Mouse (Mus musculus): ENCODE measurements around the gene Dkc1. TPM values are rescaled to one million over a fixed set of nuclear protein-coding genes. Genes with fewer than 3 reads are reported as not detected.

The Dkc1 gene
- polyA plus RNA-seq, 1 experiment: 22.0 TPM

DNA sequence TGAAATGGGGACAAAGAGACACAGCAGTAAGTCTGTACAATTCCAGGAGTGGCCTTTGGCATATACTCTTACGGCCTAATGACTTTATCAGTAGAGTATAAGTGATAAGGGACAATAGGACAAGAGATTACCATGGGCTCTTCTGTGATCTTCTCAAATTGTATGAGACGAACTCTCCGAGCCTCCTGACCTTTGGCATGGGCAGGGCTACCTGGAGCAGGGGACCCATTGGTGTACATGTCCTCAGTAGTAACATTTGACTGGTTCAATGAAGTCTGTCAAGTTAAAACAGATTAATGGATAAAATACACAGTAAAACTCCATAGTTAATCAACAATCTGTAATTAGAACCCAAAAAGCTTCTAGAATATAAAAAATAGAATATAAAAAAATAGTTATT lies 30.0 kb downstream of the Dkc1 start:
- Histone ChIP-seq H3K4me3 (ENCODE audit: control insufficient read depth, insufficient read depth, low read length) (no peak overlapping the region), H3K36me3 (ENCODE audit: control insufficient read depth, insufficient read depth, low read length) (peaks cover 11% of the 10 kb centered on the region; the same call in 1 of the 2 replicates), H3K4me1 (replicated peaks; ENCODE audit: control insufficient read depth, insufficient read depth, low read length) (no peaks in the 10 kb centered on the region), H3K27me3 (ENCODE audit: control insufficient read depth, insufficient read depth, low read length) (no peaks in the 10 kb centered on the region), H3K27ac (ENCODE audit: control insufficient read depth, insufficient read depth, low read length) (no peak overlapping the region)
- DNase-seq: no peak
- TF ChIP-seq POLR2A (IDR thresholded peaks at IDR 0.05; ENCODE audit: control insufficient read depth, extremely low read depth, insufficient read depth, low read length, poor library complexity) (no peak), CTCF (IDR thresholded peaks at IDR 0.05; ENCODE audit: borderline replicate concordance, control insufficient read depth, extremely low read depth, insufficient read depth, low read length, poor library complexity) (no peak)
- WGBS: 99% methylated on average over 3 of the region's 3 CpGs

DNA sequence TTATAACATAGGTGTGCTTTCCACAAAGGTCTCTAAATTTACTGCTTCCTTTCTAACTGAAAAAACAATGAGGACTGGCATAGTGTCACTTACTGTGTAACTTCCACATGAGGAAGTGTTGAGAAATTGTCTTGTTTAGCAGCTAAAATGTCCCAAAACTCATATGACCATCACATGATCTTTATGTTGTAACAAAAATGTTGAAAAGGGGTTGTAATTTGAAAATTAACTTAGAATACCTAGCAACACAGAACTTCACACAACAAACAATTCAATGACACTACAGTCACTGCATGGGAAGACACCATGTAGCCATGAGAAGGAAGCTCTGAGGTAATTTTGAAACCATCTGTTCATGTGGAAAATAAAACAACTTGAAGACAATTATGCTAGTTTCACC lies 31.2 kb downstream of the Dkc1 start:
- Histone ChIP-seq H3K27me3 (ENCODE audit: control insufficient read depth, insufficient read depth, low read length) (no peaks in the 10 kb centered on the region), H3K4me3 (ENCODE audit: control insufficient read depth, insufficient read depth, low read length) (no peak overlapping the region), H3K36me3 (ENCODE audit: control insufficient read depth, insufficient read depth, low read length) (peaks cover 11% of the 10 kb centered on the region; the same call in 1 of the 2 replicates), H3K4me1 (replicated peaks; ENCODE audit: control insufficient read depth, insufficient read depth, low read length) (0 out of 2 replicates have a peak, but pooled peaks cover 2% of the 10 kb centered on the region), H3K27ac (ENCODE audit: control insufficient read depth, insufficient read depth, low read length) (no peak overlapping the region)
- DNase-seq: no peak
- no peak for TF ChIP-seq CTCF (IDR thresholded peaks at IDR 0.05; ENCODE audit: borderline replicate concordance, control insufficient read depth, extremely low read depth, insufficient read depth, low read length, poor library complexity)

DNA sequence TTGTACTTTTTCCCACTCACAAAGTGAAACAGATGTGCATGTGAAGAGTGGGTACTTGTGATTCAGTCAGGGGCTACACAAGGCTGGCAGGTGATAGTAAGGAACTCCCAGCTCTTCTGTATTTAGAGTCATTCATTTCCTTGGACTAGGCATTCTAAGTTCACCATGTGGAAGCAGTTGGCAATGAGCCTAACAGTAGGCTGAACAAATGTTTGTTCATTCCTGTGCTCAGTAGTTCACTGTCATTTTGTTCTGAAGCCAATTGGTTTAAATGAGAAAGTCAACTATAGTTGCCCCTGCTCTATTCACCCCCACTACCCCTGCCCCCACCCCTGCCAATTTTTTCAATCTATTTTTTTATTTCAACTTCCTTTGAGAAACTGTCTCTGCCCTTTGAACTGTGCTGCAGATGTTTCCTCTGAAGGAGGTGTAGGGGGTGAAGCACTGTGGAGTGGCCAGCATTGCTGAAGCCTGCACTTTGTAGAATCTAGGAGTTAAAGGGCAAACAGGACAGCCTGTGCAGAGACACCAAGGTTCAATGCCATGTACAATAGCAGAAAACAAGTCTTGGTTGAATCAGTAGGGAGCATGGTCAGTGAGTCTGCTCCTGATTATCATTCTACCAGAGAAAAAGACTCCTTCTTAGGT lies 32.8 kb downstream of the Dkc1 start:
- Histone ChIP-seq H3K36me3 (ENCODE audit: control insufficient read depth, insufficient read depth, low read length) (peaks cover 11% of the 10 kb centered on the region; the same call in 1 of the 2 replicates), H3K27ac (ENCODE audit: control insufficient read depth, insufficient read depth, low read length) (peak overlapping the region; percentile 50), H3K4me3 (ENCODE audit: control insufficient read depth, insufficient read depth, low read length) (no peak overlapping the region), H3K4me1 (replicated peaks; ENCODE audit: control insufficient read depth, insufficient read depth, low read length) (0 out of 2 replicates have a peak, but pooled peaks cover 2% of the 10 kb centered on the region), H3K27me3 (ENCODE audit: control insufficient read depth, insufficient read depth, low read length) (no peaks in the 10 kb centered on the region)
- DNase-seq: peak; percentile 19
- TF ChIP-seq POLR2A (IDR thresholded peaks at IDR 0.05; ENCODE audit: control insufficient read depth, extremely low read depth, insufficient read depth, low read length, poor library complexity): no peak

DNA sequence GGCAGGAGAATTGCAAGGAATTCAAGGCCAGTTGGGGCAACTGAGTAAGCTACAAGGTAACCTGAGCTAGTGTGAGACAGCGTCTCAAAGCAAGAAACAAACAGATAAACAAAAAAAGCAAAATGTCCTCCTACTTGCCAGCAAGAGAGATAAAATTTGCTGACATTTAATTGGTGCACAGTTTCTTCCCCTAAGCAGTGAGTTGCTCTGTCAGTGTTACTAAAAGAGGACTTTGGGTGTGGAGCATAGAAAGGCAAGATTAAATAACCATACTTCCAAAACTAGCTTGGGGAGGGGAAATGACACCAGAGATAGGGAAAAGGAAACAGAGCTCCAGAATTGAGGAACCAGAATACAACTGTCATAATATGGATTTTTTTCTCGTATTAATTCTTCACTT lies 33.8 kb downstream of the Dkc1 start:
- no peak overlapping the region for H3K4me3 ChIP-seq (ENCODE audit: control insufficient read depth, insufficient read depth, low read length)
- DNase-seq: no peak
- no peaks in the 10 kb centered on the region for H3K27me3 ChIP-seq (ENCODE audit: control insufficient read depth, insufficient read depth, low read length)
- H3K36me3 ChIP-seq (ENCODE audit: control insufficient read depth, insufficient read depth, low read length): peaks cover 11% of the 10 kb centered on the region; the same call in 1 of the 2 replicates
- 13% methylated on average over 2 of the region's 2 CpGs for WGBS
- H3K4me1 ChIP-seq (replicated peaks; ENCODE audit: control insufficient read depth, insufficient read depth, low read length): 0 out of 2 replicates have a peak, but pooled peaks cover 2% of the 10 kb centered on the region
- TF ChIP-seq CTCF (IDR thresholded peaks at IDR 0.05; ENCODE audit: borderline replicate concordance, control insufficient read depth, extremely low read depth, insufficient read depth, low read length, poor library complexity) (no peak), POLR2A (IDR thresholded peaks at IDR 0.05; ENCODE audit: control insufficient read depth, extremely low read depth, insufficient read depth, low read length, poor library complexity) (no peak)
- H3K27ac ChIP-seq (ENCODE audit: control insufficient read depth, insufficient read depth, low read length): no peak overlapping the region; the same call in 1 of the 2 replicates

DNA sequence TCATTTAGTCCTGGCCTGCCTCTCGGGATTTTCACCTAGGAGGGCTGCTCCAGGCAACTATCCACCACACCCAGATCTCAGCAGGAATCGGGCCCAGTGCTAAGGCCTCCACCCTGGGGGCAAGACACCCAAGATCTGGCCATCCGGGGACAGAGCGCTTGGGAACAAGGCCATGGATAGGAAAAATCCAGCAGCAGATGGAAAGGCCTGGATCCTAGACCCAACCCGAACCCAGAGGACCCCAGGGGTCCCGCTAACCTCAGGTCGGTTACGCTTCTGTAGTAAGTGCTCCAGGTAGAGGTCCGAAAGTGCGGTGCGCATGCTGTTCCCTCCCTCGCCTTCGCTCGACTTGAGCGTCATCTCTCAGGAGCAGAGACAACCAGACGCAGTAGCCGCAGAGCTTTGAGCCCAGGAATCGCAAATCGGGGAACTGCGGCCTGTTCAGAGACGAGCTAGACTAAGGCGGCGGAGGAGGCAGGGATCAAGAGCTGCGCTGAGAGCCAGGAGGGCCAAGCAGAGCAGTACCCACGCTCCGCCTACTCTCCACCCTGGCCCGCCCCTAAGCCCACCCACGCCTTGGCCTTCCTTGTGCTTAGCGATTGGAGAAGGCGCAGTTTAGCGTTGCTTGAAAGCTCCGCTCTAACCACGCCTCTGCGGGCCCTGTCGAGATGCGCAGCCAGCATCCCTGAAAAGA lies 35.0 kb downstream of the Dkc1 start, which contains the start of gene Mpp1:
TSS of gene Mpp1 (minus strand) at position 550 of the 694 bp plus-strand sequence.
- peak within 1 kb of the TSS; percentile 73 for H3K27ac ChIP-seq (ENCODE audit: control insufficient read depth, insufficient read depth, low read length)
- DNase-seq: peak; percentile 78
- H3K27me3 ChIP-seq (ENCODE audit: control insufficient read depth, insufficient read depth, low read length): no peaks in the 10 kb centered on the region
- peak within 1 kb of the TSS; percentile 62 for H3K4me3 ChIP-seq (ENCODE audit: control insufficient read depth, insufficient read depth, low read length)
- TF ChIP-seq POLR2A (IDR thresholded peaks at IDR 0.05; ENCODE audit: control insufficient read depth, extremely low read depth, insufficient read depth, low read length, poor library complexity): peak; percentile 69; the same call in 1 of the 2 replicates
- TF ChIP-seq CTCF (IDR thresholded peaks at IDR 0.05; ENCODE audit: borderline replicate concordance, control insufficient read depth, extremely low read depth, insufficient read depth, low read length, poor library complexity): no peak
- 0 out of 2 replicates have a peak, but pooled peaks cover 2% of the 10 kb centered on the region for H3K4me1 ChIP-seq (replicated peaks; ENCODE audit: control insufficient read depth, insufficient read depth, low read length)
- under 1% methylated on average over 36 of the region's 36 CpGs for WGBS
- H3K36me3 ChIP-seq (ENCODE audit: control insufficient read depth, insufficient read depth, low read length): peaks cover under 1% of the 10 kb centered on the region; the same call in 1 of the 2 replicates

DNA sequence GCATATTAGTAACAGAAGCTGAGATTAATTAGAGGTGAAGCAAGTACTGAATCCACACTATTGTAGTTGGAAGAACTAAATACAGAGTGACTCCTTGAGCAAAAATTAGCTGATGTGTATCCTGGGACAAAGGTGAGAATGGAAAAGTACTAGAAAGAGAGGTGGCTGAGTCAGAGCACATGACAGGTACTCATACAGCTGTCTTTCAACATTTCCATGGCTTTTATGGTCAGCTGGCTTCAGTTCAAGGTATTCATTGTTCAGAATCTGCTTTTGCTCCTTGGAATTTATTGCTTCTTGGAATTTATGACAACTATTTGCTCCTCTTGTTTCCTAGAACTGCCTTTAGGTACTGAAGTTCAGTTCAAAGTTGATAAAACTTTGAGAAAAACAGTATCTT lies 41.3 kb downstream of the Dkc1 start:
- Histone ChIP-seq H3K4me3 (ENCODE audit: control insufficient read depth, insufficient read depth, low read length) (no peak overlapping the region), H3K36me3 (ENCODE audit: control insufficient read depth, insufficient read depth, low read length) (no peaks in the 10 kb centered on the region), H3K27me3 (ENCODE audit: control insufficient read depth, insufficient read depth, low read length) (no peaks in the 10 kb centered on the region), H3K27ac (ENCODE audit: control insufficient read depth, insufficient read depth, low read length) (no peak overlapping the region), H3K4me1 (replicated peaks; ENCODE audit: control insufficient read depth, insufficient read depth, low read length) (no peaks in the 10 kb centered on the region)
- TF ChIP-seq CTCF (IDR thresholded peaks at IDR 0.05; ENCODE audit: borderline replicate concordance, control insufficient read depth, extremely low read depth, insufficient read depth, low read length, poor library complexity) (no peak), POLR2A (IDR thresholded peaks at IDR 0.05; ENCODE audit: control insufficient read depth, extremely low read depth, insufficient read depth, low read length, poor library complexity) (no peak)
- DNase-seq: no peak

Data from thymus, adult 2 months (tissue).